Mouse (Mus musculus) stomach, postnatal 0 days (tissue): Measurements from ENCODE around the gene Lrrc31. TPM values are rescaled to one million over a fixed set of nuclear protein-coding genes. Genes with fewer than 3 reads are reported as not detected.
A peak's percentile ranks its signal among the peaks of the same experiment; 100 is the strongest.

Source experiments
- ATAC-seq: fragments of 200-750 bp; cut with Nextera tagmentation; 2 replicates; pipeline ENCODE4 v1.8.0; 2017; ENCODE audit not compliant: low FRiP score, low TSS enrichment
- DNase-seq: peaks from one replicate; pipeline ENCODE4 v3.0.0-alpha.2; 2016; ENCODE audit warnings: low spot score
- H3K27ac ChIP-seq: fragments of 300-500 bp; sonication (generic); replicated peaks from 2 replicates; pipeline ENCODE4 v1.5.1; 2014; ENCODE audit warnings: mild to moderate bottlenecking, control low read depth
- H3K27me3 ChIP-seq: fragments of 300-500 bp; sonication (generic); 2 replicates; pipeline ENCODE4 v1.6.1; 2014; ENCODE audit warnings: low read length; ENCODE audit not compliant: control insufficient read depth, insufficient read depth
- H3K36me3 ChIP-seq: fragments of 300-500 bp; sonication (generic); 2 replicates; pipeline ENCODE4 v1.6.1; 2014; ENCODE audit warnings: low read length, mixed read lengths; ENCODE audit not compliant: control insufficient read depth, insufficient read depth
- H3K4me1 ChIP-seq: fragments of 300-500 bp; sonication (generic); replicated peaks from 2 replicates; pipeline ENCODE4 v1.6.1; 2014; ENCODE audit warnings: antibody characterized with exemption; ENCODE audit not compliant: control insufficient read depth, insufficient read depth
- H3K4me2 ChIP-seq: fragments of 300-500 bp; sonication (generic); replicated peaks from 2 replicates; pipeline ENCODE4 v1.6.1; 2014; ENCODE audit warnings: low read depth, mild to moderate bottlenecking, control low read depth, moderate library complexity
- H3K4me3 ChIP-seq: fragments of 300-500 bp; sonication (generic); 2 replicates; pipeline ENCODE4 v1.5.1; 2014; ENCODE audit warnings: low read depth, low read length, control low read depth
- H3K9ac ChIP-seq: fragments of 300-500 bp; sonication (generic); 2 replicates; pipeline ENCODE4 v1.6.1; 2014; ENCODE audit warnings: mild to moderate bottlenecking, low read length, control low read depth, mixed read lengths
- H3K9me3 ChIP-seq: fragments of 300-500 bp; sonication (generic); 2 replicates; pipeline ENCODE4 v1.6.1; 2016; ENCODE audit warnings: low read length; ENCODE audit not compliant: control insufficient read depth
- CTCF ChIP-seq: IDR thresholded peaks from 2 replicates; pipeline ENCODE4 v1.5.1; 2016; ENCODE audit warnings: antibody characterized with exemption, low read depth, mild to moderate bottlenecking, moderate library complexity
- EP300 ChIP-seq: optimal IDR thresholded peaks from 2 replicates; pipeline ENCODE3; 2016; ENCODE audit warnings: antibody characterized with exemption
- WGBS: fragments of 180-500 bp; shearing (Covaris S2); extraction: QIAGEN DNeasy Blood & Tissue Kit; methylation state at CpG from one replicate; pipeline ENCODE4 v1.1.7; 2014; 5-methylcytosine and 5-hydroxymethylcytosine counted together
- polyA plus RNA-seq: library from polyadenylated mRNA; unstranded; fragments of >200 nt; fragmentation: Nextera tagmentation; extraction: Ambion mirVana; gene quantifications from 2 replicates; pipeline ENCODE4 v1.2.1, GENCODE M21; 2015

Gene Lrrc31
- polyA plus RNA-seq, 1 experiment from 2014 or later = 16.1 TPM

- Histone ChIP-seq H3K36me3 (no peaks in the 10 kb centered on the region), H3K4me3 (no peak overlapping the region), H3K4me2 (no peak overlapping the region), H3K4me1 (no peaks in the 10 kb centered on the region), H3K27ac (no peak overlapping the region), H3K9me3 (no peaks in the 10 kb centered on the region), H3K9ac (no peak overlapping the region), H3K27me3 (no peaks in the 10 kb centered on the region)
- TF ChIP-seq CTCF = no peak
- no peak for TF ChIP-seq EP300
- no peak for ATAC-seq
- DNase-seq = no peak
- WGBS = 67% methylated on average over 3 of the region's 3 CpGs
These were observed 6.3 kb upstream of the Lrrc31 start for GRCm38 (mm10) chr3:30705977-30706376.

DNA sequence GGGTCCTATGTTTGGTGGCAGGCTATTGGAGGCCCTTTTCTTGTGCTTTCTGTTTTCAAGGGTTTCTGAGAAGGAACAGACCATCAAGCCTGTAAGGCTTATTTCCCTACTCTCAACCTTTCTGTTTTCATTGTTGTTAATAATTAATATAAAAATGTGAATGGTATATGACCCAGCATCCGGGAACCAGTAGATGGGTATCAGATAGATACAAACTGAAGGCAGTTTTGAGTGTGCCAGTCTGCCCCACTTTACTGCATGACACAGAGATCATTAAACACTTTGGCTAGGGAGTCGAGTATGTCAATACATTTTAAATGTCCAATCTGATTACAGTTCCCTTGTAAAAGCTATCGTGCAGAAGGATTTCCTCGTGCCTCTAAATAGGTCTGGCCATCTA, 1.8 kb downstream of the Lrrc31 start:
- Histone ChIP-seq H3K4me2 (no peak overlapping the region), H3K36me3 (no peaks in the 10 kb centered on the region), H3K27me3 (no peaks in the 10 kb centered on the region), H3K27ac (no peak overlapping the region), H3K9ac (no peak overlapping the region), H3K4me3 (no peak overlapping the region), H3K9me3 (no peaks in the 10 kb centered on the region), H3K4me1 (no peaks in the 10 kb centered on the region)
- ATAC-seq = peak; percentile 39; the same call in 1 of the 2 replicates
- WGBS = 39% methylated on average over 4 of the region's 4 CpGs
- DNase-seq = peak; percentile 32
- TF ChIP-seq EP300 (no peak), CTCF (no peak)

- Histone ChIP-seq H3K4me1 (no peaks in the 10 kb centered on the region), H3K9ac (no peak overlapping the region), H3K4me3 (no peak overlapping the region), H3K27ac (no peak overlapping the region), H3K9me3 (no peaks in the 10 kb centered on the region), H3K36me3 (no peaks in the 10 kb centered on the region), H3K4me2 (no peak overlapping the region), H3K27me3 (no peaks in the 10 kb centered on the region)
- 13% methylated on average over 2 of the region's 2 CpGs for WGBS
- no peak for ATAC-seq
- peak; percentile 77 for DNase-seq
- TF ChIP-seq CTCF (peak; percentile 94), EP300 (no peak)
These were observed 3.3 kb downstream of the Lrrc31 start for GRCm38 (mm10) chr3:30696346-30696745.

GRCm38 (mm10) chr3:30695661-30696060, 4.0 kb downstream of the Lrrc31 start:
- no peak overlapping the region for H3K27ac ChIP-seq

DNA sequence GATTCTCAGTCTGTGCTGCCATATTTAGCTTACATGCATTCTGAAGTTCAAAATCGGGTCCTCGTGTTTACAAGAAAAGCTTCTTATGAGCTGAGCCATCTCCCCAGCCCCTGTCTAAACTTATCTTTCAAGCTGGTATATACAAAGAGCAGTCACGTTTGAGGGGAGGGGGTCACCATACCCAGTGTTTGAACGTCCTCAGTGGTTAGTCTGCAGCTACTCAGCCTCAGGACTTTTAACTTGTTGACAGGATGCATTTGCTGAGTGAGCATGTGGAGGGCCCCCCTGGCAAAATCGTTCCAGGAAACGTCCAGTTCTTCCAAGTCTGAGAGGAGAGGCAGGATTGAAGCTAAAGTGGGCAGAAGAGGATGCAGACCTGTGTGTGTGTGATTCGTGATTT, 8.7 kb downstream of the Lrrc31 start:
- no peak for ATAC-seq
- no peaks in the 10 kb centered on the region for H3K4me1 ChIP-seq
- H3K4me3 ChIP-seq = no peak overlapping the region
- WGBS = 39% methylated on average over 7 of the region's 7 CpGs
- TF ChIP-seq CTCF (no peak), EP300 (no peak)
- H3K4me2 ChIP-seq = no peak overlapping the region
- H3K9me3 ChIP-seq = no peaks in the 10 kb centered on the region
- H3K27ac ChIP-seq = no peak overlapping the region
- no peaks in the 10 kb centered on the region for H3K36me3 ChIP-seq
- H3K9ac ChIP-seq = no peak overlapping the region
- no peaks in the 10 kb centered on the region for H3K27me3 ChIP-seq
- DNase-seq = no peak

More at GRCm38 (mm10) chr3:30695661-30696060, 4.0 kb downstream of the Lrrc31 start:
- no peak for DNase-seq
- no peak for ATAC-seq
- no peaks in the 10 kb centered on the region for H3K36me3 ChIP-seq
- H3K27me3 ChIP-seq = no peaks in the 10 kb centered on the region
- H3K9ac ChIP-seq = no peak overlapping the region
- WGBS = 89% methylated on average over 2 of the region's 2 CpGs
- H3K4me2 ChIP-seq = no peak overlapping the region
- TF ChIP-seq CTCF (no peak), EP300 (no peak)
- H3K4me3 ChIP-seq = no peak overlapping the region
- no peaks in the 10 kb centered on the region for H3K9me3 ChIP-seq
- no peaks in the 10 kb centered on the region for H3K4me1 ChIP-seq

DNA sequence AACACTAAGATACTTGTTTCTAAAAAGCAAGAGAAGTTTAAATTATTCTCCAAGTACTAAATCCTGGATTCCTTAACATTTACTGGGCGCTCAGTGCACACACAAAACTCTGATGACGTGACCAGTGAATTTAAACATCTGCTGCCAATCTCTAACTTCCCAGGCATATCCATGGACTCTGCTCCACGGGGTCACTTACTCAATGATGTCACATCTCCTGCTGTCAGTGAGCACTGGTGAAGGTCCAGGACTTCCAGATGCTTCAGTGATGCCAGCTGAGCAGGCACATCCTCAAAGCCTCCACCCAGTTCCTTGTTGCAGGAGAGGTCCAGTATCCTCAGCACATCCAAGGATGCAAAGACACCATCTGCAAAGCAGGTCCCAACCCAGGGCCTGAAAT, 12.4 kb downstream of the Lrrc31 start:
- H3K4me3 ChIP-seq = no peak overlapping the region
- H3K9me3 ChIP-seq = no peaks in the 10 kb centered on the region
- H3K27me3 ChIP-seq = no peaks in the 10 kb centered on the region
- no peak for DNase-seq
- H3K36me3 ChIP-seq = no peaks in the 10 kb centered on the region
- WGBS = 73% methylated on average over 3 of the region's 3 CpGs
- no peak for ATAC-seq
- H3K27ac ChIP-seq = no peak overlapping the region
- no peak overlapping the region for H3K4me2 ChIP-seq
- no peaks in the 10 kb centered on the region for H3K4me1 ChIP-seq
- TF ChIP-seq EP300 (no peak), CTCF (no peak)
- H3K9ac ChIP-seq = no peak overlapping the region
